Mouse (Mus musculus) heart, embryonic 13.5 days (tissue): ENCODE data around the gene Txlng. TPM values are rescaled to one million over a fixed set of nuclear protein-coding genes. Genes with fewer than 3 reads are reported as not detected.

ENCODE experiments used
- microRNA counts: library from miRNA; unstranded; fragments of <30 nt; microRNA quantifications from one replicate; lab custom pipeline; 2016
- microRNA-seq: library from miRNA; unstranded; fragments of <30 nt; microRNA quantifications from one replicate; pipeline ENCODE4, GENCODE M21; 2016
- polyA plus RNA-seq: library from polyadenylated mRNA; unstranded; fragments of >200 nt; fragmentation: Nextera tagmentation; extraction: Ambion mirVana; gene quantifications from 2 replicates; pipeline ENCODE4 v1.2.1, GENCODE M21; 2015

Txlng gene
- polyA plus RNA-seq, 1 experiment from 2014 or later: 9.3 TPM

MicroRNAs within 50 kb of the gene (microRNA counts, 519-probe panel; counts per million panel counts)
- 209 counts per million, percentile 61 among the panel's probes with 10 or more counts for microRNA mmu-miR-3473 (lab: Ali Mortazavi, UCI)

Small RNAs within 50 kb of the gene (microRNA-seq; reads per million reads assigned to microRNA genes)
- gene Mir3473a: not detected

Other genes with a start within 250 kb of the Txlng start
- gene Reps2, start 185.8 kb downstream of the Txlng start, polyA plus RNA-seq: 0.13 and 0.25 TPM in 2 replicates
- 383 and 413 TPM in 2 replicates for gene Rbbp7, start 69.1 kb downstream of the Txlng start, polyA plus RNA-seq
- gene Syap1, start 59.0 kb upstream of the Txlng start, polyA plus RNA-seq: 22.9 TPM in 2 replicates
- gene Ctps2, start 71.8 kb upstream of the Txlng start, polyA plus RNA-seq: 55.8 and 57.4 TPM in 2 replicates
- not detected in 2 replicates for gene S100g, start 135.1 kb upstream of the Txlng start, polyA plus RNA-seq